Mouse (Mus musculus): ENCODE results near the gene Zfp710.

DNA sequence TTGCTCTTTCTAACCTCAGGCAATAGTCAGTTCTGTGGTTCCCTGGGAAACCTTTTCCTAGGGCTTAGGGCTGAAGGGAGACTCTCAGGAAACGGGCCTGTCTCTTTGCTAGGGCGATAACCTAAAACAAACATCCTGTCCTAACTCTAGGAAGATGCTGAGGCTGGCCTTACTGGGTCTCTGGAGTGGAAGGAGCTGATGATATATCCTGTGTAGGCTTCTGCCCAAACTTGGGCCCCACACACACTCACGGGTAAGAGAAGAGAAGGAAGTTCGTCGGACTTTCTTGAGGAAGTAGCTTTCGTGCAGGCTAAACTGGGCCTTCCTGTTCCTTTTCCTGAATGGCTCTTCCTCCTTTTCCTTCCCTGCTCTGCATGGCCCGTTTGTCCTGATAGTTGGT is 19.6 kb downstream of the Zfp710 start:
- TF ChIP-seq CTCF (IDR thresholded peaks at IDR 0.05; ENCODE audit: low read depth) (no peak), EP300 (optimal IDR thresholded peaks at IDR 0.05) (no peak)
